16 mouse cellular contexts compared by ENCODE assay signal in genomic region chr16:95553136-95553535, GRCm38 (mm10).
"Had no signal": no experiment of that assay in that cellular context is flagged by ENCODE, and none has a peak within 500 bp of the region (broad histone marks: within the 10 kb centered on the region; RNA-seq: fewer than 3 reads in every experiment).

No protein-coding gene starts in this region.

- H3K9me3 ChIP-seq: neural tube, embryonic 13.5 days; neural tube, embryonic 15.5 days; stomach, embryonic 15.5 days had no signal

- H3K4me2 ChIP-seq: neural tube, embryonic 13.5 days; neural tube, embryonic 15.5 days; stomach, embryonic 15.5 days had no signal

- H3K4me1 ChIP-seq: neural tube, embryonic 13.5 days; stomach, embryonic 15.5 days had no signal

- H3K27ac ChIP-seq: neural tube, embryonic 13.5 days; neural tube, embryonic 15.5 days; stomach, embryonic 15.5 days; stomach, postnatal 0 days had no signal

- H3K36me3 ChIP-seq: neural tube, embryonic 13.5 days; neural tube, embryonic 15.5 days; stomach, embryonic 15.5 days had no signal

- H3K9ac ChIP-seq: neural tube, embryonic 13.5 days; neural tube, embryonic 15.5 days; stomach, embryonic 15.5 days had no signal

- DNase-seq: retina, postnatal 1 day; right cerebral cortex, adult 18-20 months; right cerebral cortex, postnatal 14 days; right cerebral cortex, postnatal 25 days; right cerebral cortex, postnatal 4 days; spleen, adult 18-20 months; thymus, adult 18-20 months; thymus, adult 2 months; thymus, postnatal 14 days; thymus, postnatal 25 days; thymus, postnatal 36 days; thymus, postnatal 4 days had no signal

- H3K27me3 ChIP-seq: neural tube, embryonic 13.5 days; neural tube, embryonic 15.5 days; stomach, embryonic 15.5 days had no signal

- H3K4me3 ChIP-seq: neural tube, embryonic 13.5 days; neural tube, embryonic 15.5 days; stomach, embryonic 15.5 days had no signal
